Mouse (Mus musculus): ENCODE data around the gene Tmem50a.
A peak's percentile ranks its signal among the peaks of the same experiment; 100 is the strongest.

- TF ChIP-seq CTCF (IDR thresholded peaks at IDR 0.05; ENCODE audit: low read depth, low read length), result no peak
- peak; percentile 91 for TF ChIP-seq EP300 (IDR thresholded peaks at IDR 0.05; ENCODE audit: insufficient read depth, low read depth, low read length)
Measured at GRCm38 (mm10) chr4:134871477-134871876, 43.3 kb downstream of the Tmem50a start.
